ENCODE assay signal across 8 mouse cellular contexts in the genomic region with DNA sequence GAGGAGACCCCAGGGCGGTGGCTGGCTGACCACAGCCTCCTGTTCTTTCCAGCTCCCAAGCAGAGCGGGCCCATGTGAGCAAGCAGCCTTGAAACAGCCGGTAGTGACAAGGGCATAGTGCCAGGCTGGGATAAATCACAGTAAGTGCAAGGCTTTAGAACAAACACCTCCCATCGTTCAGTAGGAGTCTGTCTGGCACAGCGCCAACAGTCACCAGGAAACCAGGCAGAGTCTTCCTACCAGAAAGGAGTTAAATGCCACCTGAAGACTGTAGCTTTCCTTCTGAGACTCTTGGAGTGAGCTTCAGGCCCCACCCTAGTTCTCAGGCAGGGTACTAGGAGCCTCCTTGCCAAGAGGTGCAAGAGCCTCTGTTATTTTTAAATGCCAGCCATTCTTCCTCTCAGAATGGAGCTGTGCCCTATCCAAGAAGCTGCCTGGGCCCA.
DNase-seq lines count a peak whose midpoint lies in the region; ATAC-seq lines count a peak whose summit lies in the region.

No protein-coding gene starts in this region.

- H3K27ac ChIP-seq in midbrain, embryonic 14.5 days (replicated peaks; ENCODE audit: low read depth, low read length) = peak overlapping the region; percentile 80

- H3K9ac ChIP-seq in midbrain, embryonic 14.5 days (replicated peaks; ENCODE audit: low read length) = no peak overlapping the region; the same call in 1 of the 2 replicates

- no peak overlapping the region for H3K4me2 ChIP-seq in midbrain, embryonic 14.5 days (ENCODE audit: low read length)

- peak; percentile 38 for ATAC-seq in midbrain, embryonic 14.5 days (ENCODE audit: low FRiP score, low TSS enrichment)

- no peak overlapping the region for H3K4me3 ChIP-seq in midbrain, embryonic 14.5 days (replicated peaks; ENCODE audit: low read depth, low read length)

- no peaks in the 10 kb centered on the region for H3K27me3 ChIP-seq in midbrain, embryonic 14.5 days (ENCODE audit: control insufficient read depth, insufficient read depth, low read length)

- 44% methylated on average over 5 of the region's 5 CpGs for WGBS in midbrain, embryonic 14.5 days

- peaks cover 20% of the 10 kb centered on the region for H3K4me1 ChIP-seq in midbrain, embryonic 14.5 days (ENCODE audit: control insufficient read depth, insufficient read depth, low read length)

- H3K36me3 ChIP-seq in midbrain, embryonic 14.5 days (ENCODE audit: control insufficient read depth, insufficient read depth, low read length) = no peaks in the 10 kb centered on the region

- no peaks in the 10 kb centered on the region for H3K9me3 ChIP-seq in midbrain, embryonic 14.5 days (ENCODE audit: control insufficient read depth, low read length)

- peak; percentile 17 for DNase-seq in NIH3T3 (ENCODE audit: low read depth)
- peak; percentile 33 for DNase-seq in cerebellum, adult 11-12 months
- DNase-seq in frontal cortex, postnatal 10 days (ENCODE audit: low spot score in 2 of 2) = peak; percentile 80 to 84
- DNase-seq in kidney, adult 18-20 months = peak; percentile 46
- DNase-seq in left cerebral cortex, adult 9 months (ENCODE audit: low spot score in 2 of 2) = peak; percentile 77 to 92
- DNase-seq in midbrain, embryonic 14.5 days = peak; percentile 82
- DNase-seq in urinary bladder, postnatal 14 days (ENCODE audit: low spot score) = peak; percentile 63
- DNase-seq in c-Kit-positive CD71-positive TER-119-positive erythroid progenitor cells, embryonic 14.5 days (ENCODE audit: low spot score) = no peak
